ENCODE assay signal across 17 mouse cellular contexts in the genomic region with DNA sequence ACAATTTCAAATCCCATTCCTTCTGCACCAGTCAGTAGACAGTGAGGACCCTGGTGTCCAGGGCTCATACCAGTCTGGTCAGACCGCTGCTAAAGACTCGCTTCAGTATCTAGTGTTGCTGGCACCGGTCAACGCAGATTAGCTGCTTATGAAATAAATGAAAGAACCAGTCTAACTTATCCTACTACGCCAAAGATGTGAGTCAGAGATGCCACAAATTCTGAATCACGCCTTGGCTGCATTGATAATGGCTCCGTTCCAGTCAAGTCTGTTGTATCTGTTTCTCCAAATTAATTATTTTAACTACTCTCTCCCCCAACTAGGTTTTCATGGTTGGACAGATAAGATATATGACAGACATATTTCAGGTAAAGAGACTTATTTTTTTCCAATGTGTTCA. TPM values are rescaled to one million over a fixed set of nuclear protein-coding genes. Genes with fewer than 3 reads are reported as not detected.
"Had no signal": no experiment of that assay in that cellular context is flagged by ENCODE, and none has a peak within 500 bp of the region (broad histone marks: within the 10 kb centered on the region; RNA-seq: fewer than 3 reads in every experiment).

No protein-coding gene starts in this region.

- ATAC-seq: liver, postnatal 0 days; midbrain, embryonic 16.5 days had no signal

- H3K4me3 ChIP-seq: left cerebral cortex, adult 2 months; limb, embryonic 15.5 days; liver, embryonic 13.5 days; megakaryocyte, embryonic 14.5 days had no signal

- H3K36me3 ChIP-seq: liver, embryonic 13.5 days; lung, embryonic 15.5 days had no signal

- H3K9me3 ChIP-seq: limb, embryonic 15.5 days; liver, embryonic 13.5 days; lung, embryonic 15.5 days; megakaryocyte, embryonic 14.5 days; midbrain, embryonic 12.5 days had no signal

- DNase-seq: kidney, adult 11 months; kidney, postnatal 14 days; liver, embryonic 13.5 days; liver, postnatal 0 days; thymus, adult 18-20 months; thymus, postnatal 14 days had no signal

- H3K4me2 ChIP-seq: limb, embryonic 15.5 days; liver, embryonic 13.5 days had no signal

- H3K27ac ChIP-seq: left cerebral cortex, adult 2 months; limb, embryonic 15.5 days; liver, embryonic 13.5 days; lung, embryonic 15.5 days; macrophage; midbrain, embryonic 12.5 days had no signal

- H3K9ac ChIP-seq: limb, embryonic 15.5 days; liver, embryonic 13.5 days; liver, postnatal 0 days; lung, embryonic 15.5 days had no signal

RNA-seq across cellular contexts. Expression of gene Enpp7, which starts 33.2 kb away (rescaled TPM):
- polyA plus RNA-seq: kidney, embryonic 14.5 days; limb, embryonic 11.5 days; limb, embryonic 15.5 days; liver, embryonic 13.5 days; liver, postnatal 0 days; lung, embryonic 15.5 days; macrophage; midbrain, embryonic 12.5 days; midbrain, embryonic 16.5 days; neural tube, embryonic 14.5 days; stomach, embryonic 14.5 days had no signal
